Mouse (Mus musculus) forebrain, embryonic 10.5 days (tissue): ENCODE measurements around the gene Ift80. TPM values are rescaled to one million over a fixed set of nuclear protein-coding genes. Genes with fewer than 3 reads are reported as not detected.
A peak's percentile ranks its signal among the peaks of the same experiment; 100 is the strongest.

Experiments
- DNase-seq: peaks from one replicate; pipeline ENCODE4 v3.0.0-alpha.2; 2017; ENCODE audit warnings: low spot score; ENCODE audit errors: extremely low spot score
- H3K27ac ChIP-seq: fragments of 300-500 bp; sonication (generic); 2 replicates; pipeline ENCODE4 v1.5.1; 2016; ENCODE audit warnings: mild to moderate bottlenecking
- H3K27me3 ChIP-seq: fragments of 300-500 bp; sonication (generic); 2 replicates; pipeline ENCODE4 v1.6.1; 2016; ENCODE audit warnings: mild to moderate bottlenecking; ENCODE audit not compliant: poor library complexity, severe bottlenecking
- H3K36me3 ChIP-seq: fragments of 300-500 bp; sonication (generic); replicated peaks from 2 replicates; pipeline ENCODE4 v1.6.1; 2016; ENCODE audit warnings: mild to moderate bottlenecking, moderate library complexity
- H3K4me1 ChIP-seq: fragments of 300-500 bp; sonication (generic); 2 replicates; pipeline ENCODE4 v1.6.1; 2016
- H3K4me3 ChIP-seq: fragments of 300-500 bp; sonication (generic); 2 replicates; pipeline ENCODE4 v1.5.1; 2016; ENCODE audit warnings: mild to moderate bottlenecking, moderate library complexity
- H3K9me3 ChIP-seq: fragments of 300-500 bp; sonication (generic); 2 replicates; pipeline ENCODE4 v1.6.1; 2016; ENCODE audit warnings: mild to moderate bottlenecking, moderate library complexity
- WGBS: fragments of 180-500 bp; shearing (Covaris S2); methylation state at CpG from one replicate; pipeline ENCODE4 v1.1.7; 2016; 5-methylcytosine and 5-hydroxymethylcytosine counted together
- polyA plus RNA-seq: library from polyadenylated mRNA; unstranded; fragments of >200 nt; fragmentation: Nextera tagmentation; extraction: Ambion mirVana; gene quantifications from 2 replicates; pipeline ENCODE4 v1.2.1, GENCODE M21; 2016

Gene Ift80
- 17.4 and 19.3 TPM in 2 replicates for polyA plus RNA-seq

DNA sequence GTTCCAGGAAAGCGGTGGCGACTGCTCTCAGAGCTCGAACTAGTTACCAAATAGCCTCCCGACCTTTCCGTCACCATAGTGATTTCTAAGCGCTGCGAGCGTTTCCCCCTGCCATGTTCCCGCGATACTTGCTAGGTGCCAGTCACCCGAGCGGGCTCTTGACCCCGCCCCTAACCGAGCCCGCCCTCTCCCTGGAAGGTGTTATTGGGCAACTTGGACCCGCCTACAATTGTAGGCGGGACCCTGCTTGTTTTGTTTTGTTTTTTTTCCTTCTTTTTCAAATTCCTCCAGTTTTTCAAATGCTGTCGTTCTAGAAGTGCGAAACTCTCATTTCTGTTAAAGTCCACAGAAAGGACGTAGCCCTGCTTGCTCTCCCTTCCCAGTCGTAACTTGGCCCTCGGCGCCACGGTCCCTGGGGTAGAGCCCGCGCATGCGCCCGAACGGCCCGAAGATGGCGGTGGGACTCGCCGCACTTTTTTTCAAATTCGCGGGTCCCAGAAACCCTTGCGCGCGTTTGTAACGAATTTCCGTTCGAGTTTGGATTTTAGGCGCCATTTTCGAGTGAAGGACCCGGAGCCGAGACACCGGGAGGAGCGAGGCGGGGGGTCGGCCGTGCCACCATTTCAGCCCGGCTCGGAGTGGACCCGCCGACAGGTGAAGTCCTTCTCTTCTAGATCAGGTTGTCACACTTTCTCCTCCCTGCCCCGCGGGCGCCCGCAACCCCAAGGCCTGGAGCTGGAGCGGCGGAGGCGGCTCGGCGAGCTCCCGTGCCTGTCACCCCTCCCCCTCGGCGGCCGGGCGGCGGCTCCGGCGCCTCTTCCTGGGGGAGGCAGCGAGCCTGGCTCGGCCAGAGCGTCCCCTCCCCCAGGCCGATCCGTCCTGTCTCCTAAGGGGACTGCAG, at the start of gene Ift80, which contains the start of gene Smc4:
TSS of gene Ift80 (minus strand) at position 134 of the 901 bp plus-strand sequence.
TSS of gene Smc4 (plus strand) at position 302 of the 901 bp plus-strand sequence.
- H3K4me1 ChIP-seq = peaks cover 26% of the 10 kb centered on the region
- peak within 1 kb of the TSS; percentile 99 for H3K4me3 ChIP-seq
- no peaks in the 10 kb centered on the region for H3K27me3 ChIP-seq
- H3K36me3 ChIP-seq = peaks cover 33% of the 10 kb centered on the region
- under 1% methylated on average over 75 of the region's 76 CpGs for WGBS
- peak; percentile 96 for DNase-seq
- peak within 1 kb of the TSS; percentile 96 for H3K27ac ChIP-seq
- no peaks in the 10 kb centered on the region for H3K9me3 ChIP-seq

DNA sequence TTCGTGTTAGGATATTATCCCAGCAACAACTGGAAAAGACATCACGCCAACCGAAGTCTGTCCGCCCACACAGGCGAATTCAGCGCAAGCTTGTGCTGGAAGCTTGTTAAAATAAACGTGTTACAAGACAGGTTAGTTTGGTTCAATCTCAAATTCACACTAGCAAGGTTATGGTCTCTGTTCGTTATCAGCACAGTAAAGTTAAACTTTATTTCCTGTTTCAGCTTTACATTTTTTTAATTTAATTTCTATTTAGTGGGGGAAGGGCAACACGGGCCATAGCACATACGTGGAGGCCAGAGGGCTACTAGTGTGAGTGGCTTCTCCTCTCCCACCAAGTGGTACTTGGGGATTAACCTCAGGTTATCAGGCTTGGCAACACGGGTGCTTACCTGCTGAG, 47.5 kb upstream of the Ift80 start:
- Histone ChIP-seq H3K36me3 (no peaks in the 10 kb centered on the region), H3K27ac (no peak overlapping the region), H3K9me3 (no peaks in the 10 kb centered on the region), H3K4me3 (no peak overlapping the region), H3K4me1 (no peaks in the 10 kb centered on the region), H3K27me3 (no peaks in the 10 kb centered on the region)
- WGBS = 93% methylated on average over 11 of the region's 11 CpGs
- DNase-seq = no peak

DNA sequence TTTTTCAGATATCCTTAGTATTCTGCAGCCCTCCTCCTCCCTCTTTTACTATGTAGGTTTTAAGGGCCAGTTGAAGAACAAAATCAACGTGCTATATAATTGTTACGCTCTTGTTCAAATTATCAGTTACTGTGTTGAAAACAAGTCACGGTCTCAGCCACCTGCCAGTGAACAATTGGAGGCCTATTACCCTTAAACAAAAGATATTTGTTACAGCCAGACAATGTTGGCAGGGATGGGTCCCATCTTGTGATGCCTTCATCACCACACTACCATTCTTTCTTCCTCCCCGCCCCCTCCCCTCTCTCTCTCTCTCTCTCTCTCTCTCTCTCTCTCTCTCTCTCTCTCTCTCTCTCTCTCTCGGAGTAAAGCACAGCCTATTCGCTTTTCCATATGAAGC, 44.6 kb upstream of the Ift80 start:
- no peak overlapping the region for H3K27ac ChIP-seq
- no peaks in the 10 kb centered on the region for H3K9me3 ChIP-seq
- peaks cover 15% of the 10 kb centered on the region for H3K4me1 ChIP-seq
- no peaks in the 10 kb centered on the region for H3K36me3 ChIP-seq
- H3K4me3 ChIP-seq = no peak overlapping the region
- no peaks in the 10 kb centered on the region for H3K27me3 ChIP-seq
- WGBS = 83% methylated on average over 6 of the region's 6 CpGs
- no peak for DNase-seq

DNA sequence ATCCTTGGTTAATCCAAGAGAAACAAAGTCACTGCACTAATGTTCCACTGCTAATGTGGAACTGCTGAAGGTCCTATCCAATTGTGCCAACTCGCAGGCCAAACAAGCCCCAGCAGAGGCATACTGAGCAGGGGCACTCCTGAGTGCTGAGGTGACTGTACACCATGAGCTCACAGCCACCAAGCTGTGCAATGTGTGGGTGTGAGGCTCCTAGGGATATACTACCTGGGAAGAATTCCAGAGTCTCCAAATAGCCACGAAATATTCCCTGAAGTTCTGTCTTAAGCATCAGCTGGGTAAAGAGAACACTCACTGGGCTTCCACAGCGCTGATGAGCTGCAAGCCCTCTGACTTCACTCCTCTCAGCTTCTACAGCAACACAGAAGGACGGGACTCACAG, 43.3 kb upstream of the Ift80 start:
- no peak overlapping the region for H3K27ac ChIP-seq
- WGBS = 82% methylated on average over 4 of the region's 4 CpGs
- peaks cover 7% of the 10 kb centered on the region for H3K36me3 ChIP-seq
- no peaks in the 10 kb centered on the region for H3K9me3 ChIP-seq
- H3K4me3 ChIP-seq = no peak overlapping the region
- H3K27me3 ChIP-seq = no peaks in the 10 kb centered on the region
- no peak for DNase-seq
- peaks cover 21% of the 10 kb centered on the region for H3K4me1 ChIP-seq

DNA sequence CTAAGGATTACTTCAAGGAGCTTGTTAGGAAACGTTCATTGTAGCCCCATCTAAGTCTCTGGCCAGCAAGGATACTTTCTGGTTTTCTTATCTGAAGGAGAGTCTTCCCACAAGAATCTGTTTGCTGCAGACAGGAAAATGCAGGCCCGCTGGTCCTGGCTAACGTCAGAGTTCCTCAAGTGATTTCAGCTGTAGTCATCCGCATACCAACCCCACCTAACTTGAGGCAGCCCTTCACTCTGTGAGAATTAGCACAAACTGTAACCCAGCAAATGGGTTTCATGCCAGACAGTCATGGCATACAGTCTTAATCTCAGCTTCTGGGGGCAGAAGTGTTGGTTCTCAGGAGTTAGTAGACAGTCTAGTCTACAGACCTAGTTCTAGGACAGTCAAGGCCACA, 42.1 kb upstream of the Ift80 start:
- DNase-seq = no peak
- peaks cover 33% of the 10 kb centered on the region for H3K4me1 ChIP-seq
- WGBS = 70% methylated on average over 4 of the region's 4 CpGs
- no peak overlapping the region for H3K4me3 ChIP-seq
- H3K27me3 ChIP-seq = no peaks in the 10 kb centered on the region
- H3K36me3 ChIP-seq = peaks cover 19% of the 10 kb centered on the region
- no peak overlapping the region for H3K27ac ChIP-seq
- H3K9me3 ChIP-seq = no peaks in the 10 kb centered on the region

DNA sequence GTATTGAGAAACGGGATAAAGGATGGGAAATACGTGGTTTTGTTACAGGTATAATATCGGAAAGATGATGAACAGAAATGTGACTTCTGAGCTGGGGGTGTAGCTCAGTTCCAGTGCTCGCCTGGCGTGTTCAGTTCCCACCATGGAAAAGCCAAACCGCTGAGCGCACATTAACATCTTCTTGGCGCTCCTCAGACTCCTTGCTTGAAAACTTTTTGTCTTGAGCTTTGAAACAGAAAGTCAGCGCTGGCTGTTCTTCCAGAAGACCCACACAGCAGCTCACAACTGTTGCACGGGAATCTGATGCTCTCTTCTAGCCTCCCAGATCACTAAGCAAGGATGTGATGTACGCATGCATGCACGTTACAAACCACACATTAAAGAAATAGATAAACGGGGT, 41.4 kb upstream of the Ift80 start:
- Histone ChIP-seq H3K4me1 (peaks cover 40% of the 10 kb centered on the region), H3K27ac (peak overlapping the region; percentile 100), H3K36me3 (peaks cover 26% of the 10 kb centered on the region), H3K9me3 (no peaks in the 10 kb centered on the region), H3K27me3 (no peaks in the 10 kb centered on the region), H3K4me3 (peak overlapping the region; percentile 91)
- 25% methylated on average over 13 of the region's 13 CpGs for WGBS
- peak; percentile 35 for DNase-seq

DNA sequence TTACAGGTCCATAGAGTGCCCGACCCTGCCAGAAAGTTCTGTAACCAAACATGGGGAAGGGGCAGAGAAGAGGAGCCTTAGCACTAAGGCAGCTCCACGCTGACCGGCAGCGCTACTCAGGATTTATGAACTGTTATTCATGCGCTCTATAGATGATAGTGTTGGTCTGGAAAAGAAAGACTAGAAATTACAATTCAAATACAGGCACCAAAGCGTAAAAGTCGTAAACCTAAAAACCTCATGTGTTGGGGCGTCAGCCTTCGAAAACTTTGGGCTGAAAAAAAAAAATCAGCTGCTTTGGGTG, 41.0 kb upstream of the Ift80 start:
- 13% methylated on average over 9 of the region's 9 CpGs for WGBS
- Histone ChIP-seq H3K36me3 (peaks cover 30% of the 10 kb centered on the region), H3K9me3 (no peaks in the 10 kb centered on the region), H3K4me3 (peak overlapping the region; percentile 91), H3K4me1 (peaks cover 44% of the 10 kb centered on the region), H3K27me3 (no peaks in the 10 kb centered on the region), H3K27ac (peak overlapping the region; percentile 100)
- DNase-seq = no peak

DNA sequence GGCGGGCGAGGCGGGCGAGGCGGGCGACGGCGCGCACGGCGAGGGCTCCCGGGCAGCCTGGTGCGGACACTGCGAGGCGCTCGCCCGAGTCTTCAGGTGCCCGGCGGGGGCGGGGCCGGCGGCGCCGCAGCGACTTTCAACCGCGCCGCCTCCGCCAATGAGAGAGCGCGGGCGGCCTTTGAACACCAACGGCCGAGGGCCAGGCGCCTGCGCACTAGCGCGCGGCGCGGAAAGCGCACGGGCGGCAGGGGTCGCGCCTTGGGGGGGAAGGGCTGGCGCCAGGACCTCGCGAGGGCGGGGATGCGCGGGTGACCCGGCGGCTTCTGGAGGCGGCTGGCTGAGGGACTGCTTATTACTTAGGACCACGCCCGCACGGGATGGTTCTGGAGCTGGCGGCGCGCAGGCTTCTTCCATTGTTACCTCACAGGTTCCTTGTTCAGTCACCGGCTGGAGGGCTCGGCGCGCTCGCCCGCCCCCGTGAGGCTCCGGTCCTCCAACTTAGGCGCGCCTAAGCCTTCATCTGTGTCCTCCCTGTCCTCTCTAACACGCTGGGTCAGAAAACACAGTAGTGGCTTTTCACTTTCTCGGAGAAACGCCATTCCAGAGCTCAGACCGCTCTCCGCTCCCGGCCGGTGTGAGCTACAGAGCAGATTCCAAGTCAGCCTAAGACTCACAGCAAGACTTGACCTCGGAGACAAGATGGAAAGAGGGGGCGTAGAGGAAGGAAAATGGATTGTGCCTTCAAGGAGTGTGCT, 40.5 kb upstream of the Ift80 start, which contains the start of gene Trim59:
TSS of gene Trim59 (minus strand) at position 111 of the 755 bp plus-strand sequence.
- H3K9me3 ChIP-seq = no peaks in the 10 kb centered on the region
- H3K4me3 ChIP-seq = peak within 1 kb of the TSS; percentile 91
- no peaks in the 10 kb centered on the region for H3K27me3 ChIP-seq
- peak within 1 kb of the TSS; percentile 100 for H3K27ac ChIP-seq
- DNase-seq = peak; percentile 92
- WGBS = under 1% methylated on average over 80 of the region's 80 CpGs
- H3K36me3 ChIP-seq = peaks cover 36% of the 10 kb centered on the region
- H3K4me1 ChIP-seq = peaks cover 48% of the 10 kb centered on the region

DNA sequence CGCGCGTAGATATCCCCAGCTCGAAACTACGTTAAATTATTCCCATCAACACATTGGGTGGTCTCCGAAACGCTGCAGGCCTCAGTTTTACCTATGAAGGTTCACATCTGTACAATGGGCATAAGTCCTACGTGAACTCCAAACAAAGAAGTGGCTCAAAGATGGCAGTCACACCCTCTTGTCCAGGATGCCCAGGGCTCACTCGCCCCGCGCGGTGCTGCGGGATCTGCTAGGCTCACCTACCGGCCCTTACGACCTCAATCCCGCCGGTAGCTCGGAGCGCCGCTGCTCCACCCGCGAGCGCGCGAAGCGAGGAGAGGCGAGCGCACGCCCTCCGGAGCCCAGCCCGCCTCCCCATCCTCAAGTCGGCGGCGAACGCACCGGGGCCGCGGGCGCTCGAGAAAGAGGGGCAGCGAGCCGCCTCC, 39.8 kb upstream of the Ift80 start:
- DNase-seq = peak; percentile 74
- H3K4me1 ChIP-seq = peaks cover 50% of the 10 kb centered on the region
- peak overlapping the region; percentile 91 for H3K4me3 ChIP-seq
- H3K9me3 ChIP-seq = no peaks in the 10 kb centered on the region
- peaks cover 42% of the 10 kb centered on the region for H3K36me3 ChIP-seq
- peak overlapping the region; percentile 100 for H3K27ac ChIP-seq
- WGBS = 0% methylated on average over 33 of the region's 42 CpGs
- no peaks in the 10 kb centered on the region for H3K27me3 ChIP-seq

DNA sequence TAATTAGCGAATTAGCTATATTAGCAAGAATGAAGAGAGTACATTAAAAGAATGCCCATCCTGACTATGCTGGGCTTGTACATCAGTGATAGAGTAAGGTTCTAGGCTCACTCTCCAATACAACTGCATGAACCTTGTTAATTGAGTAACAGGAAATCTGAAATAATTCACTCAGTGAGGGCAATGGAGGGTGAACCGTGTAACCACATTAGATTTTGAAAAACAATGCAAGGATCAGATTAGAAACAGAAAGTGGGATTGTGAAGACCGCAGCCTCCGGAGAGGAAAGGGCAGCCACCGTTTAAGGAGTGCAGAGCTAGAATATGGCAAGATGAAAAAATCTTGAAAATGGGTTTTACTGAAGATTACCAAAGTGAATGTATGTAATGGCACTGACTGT, 36.9 kb upstream of the Ift80 start:
- 72% methylated on average over 5 of the region's 5 CpGs for WGBS
- peak overlapping the region; percentile 91 for H3K4me3 ChIP-seq

DNA sequence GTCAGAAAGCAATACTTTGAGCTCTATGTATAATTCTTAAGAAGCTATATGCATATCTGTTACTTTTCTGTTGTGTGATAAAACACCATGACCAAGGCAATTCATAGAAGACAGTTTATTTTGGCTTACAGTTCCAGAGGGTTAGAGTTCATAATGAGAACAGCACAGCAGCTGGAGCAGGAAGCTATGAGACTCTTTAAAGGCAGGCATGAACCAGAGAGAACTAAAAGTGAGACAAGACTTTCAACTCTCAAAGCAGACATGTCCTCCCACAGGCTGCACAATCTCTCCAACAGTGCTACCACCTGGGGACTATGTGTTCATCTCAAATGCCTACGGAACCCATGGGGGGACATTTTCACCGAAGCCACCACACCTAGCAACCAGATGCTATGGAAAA, 35.7 kb upstream of the Ift80 start:
- peaks cover 81% of the 10 kb centered on the region for H3K36me3 ChIP-seq
- WGBS = 89% methylated on average over 2 of the region's 2 CpGs
- no peaks in the 10 kb centered on the region for H3K9me3 ChIP-seq
- DNase-seq = no peak
- H3K4me3 ChIP-seq = peak overlapping the region; percentile 91
- H3K4me1 ChIP-seq = peaks cover 37% of the 10 kb centered on the region
- no peak overlapping the region for H3K27ac ChIP-seq
- no peaks in the 10 kb centered on the region for H3K27me3 ChIP-seq

More for the DNA sequence above, 36.9 kb upstream of the Ift80 start:
- no peaks in the 10 kb centered on the region for H3K27me3 ChIP-seq
- no peak overlapping the region for H3K27ac ChIP-seq
- peaks cover 69% of the 10 kb centered on the region for H3K36me3 ChIP-seq
- DNase-seq = no peak
- H3K4me1 ChIP-seq = peaks cover 49% of the 10 kb centered on the region
- H3K9me3 ChIP-seq = no peaks in the 10 kb centered on the region

DNA sequence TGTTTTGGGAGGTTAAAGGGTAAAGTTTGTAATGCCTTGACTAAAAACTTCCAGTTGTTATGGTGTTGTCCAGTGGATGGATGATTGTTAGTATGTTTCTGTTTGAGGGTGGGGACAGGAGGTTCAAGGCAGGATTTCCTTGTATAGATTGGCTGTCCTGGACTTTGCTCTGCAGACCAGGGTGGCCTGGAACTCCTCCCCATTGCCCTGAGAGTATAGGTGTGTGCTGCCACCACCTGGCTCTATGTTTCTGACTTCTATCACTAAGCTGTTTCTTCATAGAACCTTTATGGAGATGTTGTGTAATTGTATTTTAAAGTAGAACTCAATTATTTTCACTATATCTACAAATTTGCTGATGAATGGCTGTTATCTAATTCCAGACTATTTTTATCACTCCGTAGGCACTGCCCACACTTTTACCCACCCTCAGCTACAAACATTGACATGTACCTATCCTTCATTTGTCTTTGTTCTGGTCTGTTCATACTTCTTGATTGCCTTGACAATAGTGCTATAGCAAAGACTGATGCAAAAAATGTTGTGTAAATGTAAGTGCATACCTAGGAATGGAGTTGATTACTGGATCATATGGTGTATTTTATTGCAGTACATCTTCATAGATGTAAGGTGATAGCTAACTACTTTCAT, 21.9 kb upstream of the Ift80 start:
- Histone ChIP-seq H3K4me1 (no peaks in the 10 kb centered on the region), H3K36me3 (peaks cover 100% of the 10 kb centered on the region), H3K9me3 (no peaks in the 10 kb centered on the region), H3K4me3 (no peak overlapping the region), H3K27ac (no peak overlapping the region), H3K27me3 (no peaks in the 10 kb centered on the region)
- DNase-seq = no peak
- 95% methylated on average over 1 of the region's 1 CpGs for WGBS
